Mouse (Mus musculus): ENCODE measurements around the gene Nefh.

DNA sequence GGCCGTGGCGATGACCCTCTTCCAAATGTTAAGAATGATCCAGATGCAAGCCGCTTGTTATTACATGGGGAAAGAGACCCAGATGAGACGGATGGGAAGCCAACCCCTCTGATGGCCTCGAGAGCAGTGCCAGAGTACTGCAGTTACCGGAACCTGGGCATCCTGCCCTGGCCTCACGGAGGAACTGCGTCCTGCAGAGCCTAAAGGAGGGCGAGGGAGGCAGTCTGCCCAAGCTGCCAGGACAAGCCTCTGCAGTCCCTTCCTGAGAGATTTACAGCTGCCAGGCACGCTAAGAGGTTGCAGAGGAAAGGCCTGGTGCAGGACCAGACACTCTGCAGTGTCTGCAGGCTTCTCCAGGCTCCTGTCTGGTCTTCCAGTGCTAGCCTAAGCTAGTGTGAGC lies 20.5 kb upstream of the Nefh start:
- TF ChIP-seq GATA1 (IDR thresholded peaks at IDR 0.05; ENCODE audit: borderline replicate concordance, low read length) (no peak), FLI1 (IDR thresholded peaks at IDR 0.05; ENCODE audit: low read length) (no peak)
